Mouse (Mus musculus) adrenal gland, postnatal 36 days (tissue): ENCODE results near the gene Olfr638. TPM values are rescaled to one million over a fixed set of nuclear protein-coding genes. Genes with fewer than 3 reads are reported as not detected.
"Not testable (repeated sequence)": the region's sequence is repeated elsewhere in the genome, so short reads cannot be mapped to it uniquely, and the experiment has no call there.

Experiments used
- DNase-seq, 2 experiments: peaks; one replicate each; pipeline ENCODE4 v3.0.0; 2021; ENCODE audit warnings: mixed read lengths in 1 of 2
- long read RNA-seq, 2 experiments: library from polyadenylated mRNA; stranded (forward); transcript quantifications; one replicate each; pipeline ENCODE4 v2.0.0; 2021; ENCODE audit warnings: borderline sequencing depth in 2 of 2
- total RNA-seq, 2 experiments: library from RNA; stranded (reverse); gene quantifications; 2 replicates each; pipeline ENCODE4 v1.2.3; 2021

Gene Olfr638
- not detected for total RNA-seq
- long read RNA-seq, experiment 1 = 0 reads
- long read RNA-seq, experiment 2 = 0 reads

GRCm38 (mm10) chr7:103998446-103998845 lies at the start of gene Olfr638:
Gene Olfr638, plus strand, starts transcription at chr7:103998746.
- no peak for DNase-seq

GRCm38 (mm10) chr7:103966873-103967272 lies 31.7 kb upstream of the Olfr638 start:
- DNase-seq = not testable (repeated sequence)

DNA sequence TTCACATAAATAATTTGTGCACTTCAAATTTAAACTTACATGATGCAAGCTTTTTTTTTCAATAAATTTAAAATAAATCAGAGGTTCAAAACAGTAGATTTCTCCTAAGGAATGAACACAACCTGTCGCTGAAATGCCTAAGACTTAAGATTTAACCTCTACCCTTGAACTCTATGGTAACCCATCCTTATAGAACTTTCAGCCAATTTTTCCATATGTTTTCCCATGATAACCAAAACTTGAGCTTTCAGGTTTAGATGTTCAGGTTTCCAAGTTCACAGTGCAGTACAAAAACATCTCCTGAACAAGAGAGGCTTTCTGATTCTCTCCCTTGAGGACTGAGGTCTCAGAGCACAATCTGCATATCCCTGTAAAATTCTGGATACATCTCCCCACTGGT lies 27.7 kb upstream of the Olfr638 start, which contains the start of gene Olfr635:
TSS of gene Olfr635 (plus strand) at position 301 of the 400 bp plus-strand sequence.
- no peak for DNase-seq

DNA sequence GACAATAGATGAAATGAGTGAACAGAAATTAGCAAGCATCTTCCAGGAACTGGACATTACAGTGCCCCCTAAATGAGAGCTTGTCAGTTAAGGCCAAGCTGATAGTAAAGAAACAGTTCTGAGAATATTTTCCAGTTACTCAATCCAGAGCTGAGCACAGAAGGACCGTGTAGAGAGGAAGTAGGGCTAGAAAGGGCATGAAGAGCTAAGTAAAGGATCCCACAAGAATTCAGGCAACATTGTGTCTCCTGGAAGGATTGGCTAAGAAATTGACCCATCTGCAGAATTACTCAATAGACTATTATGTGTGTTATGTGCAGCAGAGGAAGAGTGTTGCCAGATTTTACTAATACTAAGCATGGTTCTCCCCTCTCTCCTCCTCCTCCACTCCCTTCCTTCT lies 26.8 kb upstream of the Olfr638 start:
- no peak for DNase-seq

DNA sequence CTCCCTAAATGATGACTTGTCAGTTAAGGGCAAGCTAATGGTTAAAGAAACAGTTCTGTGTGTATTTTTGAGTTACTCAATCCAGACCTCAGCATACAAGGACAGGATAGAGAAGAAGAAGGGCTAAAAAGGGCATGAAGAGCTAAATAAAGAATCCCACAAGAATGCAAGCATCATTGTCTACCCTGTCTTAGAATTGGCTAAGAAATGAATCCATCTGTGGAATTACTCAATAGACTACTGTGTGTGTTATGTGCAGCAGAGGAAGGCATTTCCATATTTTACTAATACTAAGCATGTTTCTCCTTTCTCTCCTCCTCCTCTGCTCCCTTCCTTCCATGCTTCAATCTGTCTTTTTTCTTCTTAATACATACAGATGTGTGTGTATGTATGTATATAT lies 578 bp downstream of the Olfr638 start:
- DNase-seq = no peak

GRCm38 (mm10) chr7:104017203-104017602 lies 18.7 kb downstream of the Olfr638 start, which contains the start of gene Olfr639:
Gene Olfr639, minus strand, starts transcription at chr7:104017303.
- DNase-seq = no peak

- no peak for DNase-seq
Measured at GRCm38 (mm10) chr7:104018953-104019352, 20.4 kb downstream of the Olfr638 start.

GRCm38 (mm10) chr7:104021651-104022050 lies 23.1 kb downstream of the Olfr638 start:
- DNase-seq = no peak

DNA sequence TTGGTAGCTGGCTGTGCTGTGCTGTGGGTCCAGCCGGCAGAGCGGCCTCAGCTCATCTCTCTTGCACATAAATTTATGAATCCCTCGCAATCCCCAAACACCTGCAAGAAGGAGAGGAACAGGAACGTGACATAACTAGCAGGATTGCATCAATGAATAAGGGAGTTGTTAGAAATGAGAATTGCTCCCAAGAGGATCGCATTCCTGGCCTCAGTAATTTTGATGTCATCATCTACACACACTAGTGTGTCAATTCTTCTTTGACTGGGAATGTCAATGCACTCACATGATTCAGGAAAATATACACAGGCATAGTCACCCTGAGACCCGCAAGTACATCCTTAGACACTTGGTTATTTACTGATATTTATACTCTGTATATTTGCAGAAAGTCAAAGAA lies 26.9 kb downstream of the Olfr638 start, which contains the start of gene Olfr640:
TSS of gene Olfr640 (minus strand) at position 101 of the 400 bp plus-strand sequence.
- DNase-seq = no peak

- no peak for DNase-seq
Measured at GRCm38 (mm10) chr7:104026978-104027377, 28.4 kb downstream of the Olfr638 start.

GRCm38 (mm10) chr7:104035145-104035544 lies 36.6 kb downstream of the Olfr638 start, which contains the start of gene Olfr641:
Gene Olfr641, plus strand, starts transcription at chr7:104035445.
- no peak for DNase-seq

DNA sequence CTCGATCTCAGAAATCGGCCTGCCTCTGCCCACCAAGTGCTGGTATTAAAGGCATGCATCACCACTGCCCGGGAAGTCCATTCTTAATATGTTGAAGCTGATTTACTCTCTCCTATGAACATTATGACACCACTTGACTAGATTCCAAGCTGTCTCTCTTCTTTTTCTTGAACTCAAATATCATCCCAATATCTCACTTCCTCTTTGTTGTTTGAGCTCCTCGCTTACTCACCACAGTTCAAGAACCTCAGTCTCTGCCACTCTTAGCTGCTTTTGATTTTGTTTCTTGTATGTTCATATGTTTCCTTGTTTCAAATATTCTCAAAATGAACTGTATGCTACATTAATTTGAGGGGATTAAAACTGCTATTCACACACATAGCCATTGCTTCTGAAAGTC lies 52.2 kb downstream of the Olfr638 start:
- no peak for DNase-seq

- no peak for DNase-seq
Measured at GRCm38 (mm10) chr7:104052566-104052965, 54.0 kb downstream of the Olfr638 start, which contains the start of gene Olfr642. Gene Olfr642, minus strand, starts transcription at chr7:104052666.

Other genes with a start within 250 kb of the Olfr638 start
- not detected for gene Olfr630, start 241.4 kb upstream of the Olfr638 start, total RNA-seq
- not detected for gene Olfr69, start 227.2 kb upstream of the Olfr638 start, total RNA-seq
- gene Olfr68, start 219.0 kb upstream of the Olfr638 start, total RNA-seq = not detected
- not detected for gene Olfr67, start 206.9 kb upstream of the Olfr638 start, total RNA-seq
- 100 to 1,000 TPM; 243 to 471 TPM for gene Hbb-bt, start 184.8 kb upstream of the Olfr638 start, total RNA-seq
- 1,000 to 10,000 TPM; 1,998 to 3,266 TPM for gene Hbb-bs, start 170.7 kb upstream of the Olfr638 start, total RNA-seq
- not detected for gene Hbb-bh2, start 158.2 kb upstream of the Olfr638 start, total RNA-seq
- not detected for gene Hbb-bh1, start 155.6 kb upstream of the Olfr638 start, total RNA-seq
- gene Hbb-y, start 145.5 kb upstream of the Olfr638 start, total RNA-seq = not detected
- not detected for gene Olfr66, start 112.5 kb upstream of the Olfr638 start, total RNA-seq
- gene Olfr64, start 104.3 kb upstream of the Olfr638 start, total RNA-seq = not detected
- not detected for gene Olfr65, start 95.3 kb upstream of the Olfr638 start, total RNA-seq
- not detected for gene Olfr631, start 69.9 kb upstream of the Olfr638 start, total RNA-seq
- gene Olfr632, start 64.4 kb upstream of the Olfr638 start, total RNA-seq = not detected
- gene Olfr633, start 54.3 kb upstream of the Olfr638 start, total RNA-seq = not detected
- gene Olfr635, start 27.6 kb upstream of the Olfr638 start, total RNA-seq = not detected
- gene Olfr639, start 18.6 kb downstream of the Olfr638 start, total RNA-seq = not detected
- not detected for gene Olfr640, start 26.8 kb downstream of the Olfr638 start, total RNA-seq
- gene Olfr641, start 36.7 kb downstream of the Olfr638 start, total RNA-seq = not detected
- gene Olfr642, start 53.9 kb downstream of the Olfr638 start, total RNA-seq = not detected
- gene 4930516K23Rik, start 62.7 kb downstream of the Olfr638 start, total RNA-seq = not detected
- not detected for gene Olfr644, start 73.1 kb downstream of the Olfr638 start, total RNA-seq
- not detected for gene Olfr645, start 86.7 kb downstream of the Olfr638 start, total RNA-seq
- gene Olfr646, start 106.1 kb downstream of the Olfr638 start, total RNA-seq = not detected
- not detected for gene Ubqln5, start 131.1 kb downstream of the Olfr638 start, total RNA-seq
- gene Olfr643, start 138.7 kb downstream of the Olfr638 start, total RNA-seq = not detected
- gene Ubqln3, start 144.5 kb downstream of the Olfr638 start, total RNA-seq = not detected
- not detected for gene Ubqlnl, start 151.8 kb downstream of the Olfr638 start, total RNA-seq
- not detected for gene Olfm5, start 166.1 kb downstream of the Olfr638 start, total RNA-seq
- not detected for gene Olfr648, start 184.6 kb downstream of the Olfr638 start, total RNA-seq
- gene Olfr649, start 197.2 kb downstream of the Olfr638 start, total RNA-seq = not detected
- under 1 TPM; 0.26 to 0.36 TPM for gene Trim6, start 220.0 kb downstream of the Olfr638 start, total RNA-seq
- gene Trim34a, start 245.7 kb downstream of the Olfr638 start, total RNA-seq = 10 to 100 TPM in 1 of 2 experiments, 1 to 10 TPM in 1; 7.3 to 10.5 TPM